Mouse (Mus musculus): ENCODE results near the gene Psen1.

- no peak for TF ChIP-seq CTCF (IDR thresholded peaks at IDR 0.05; ENCODE audit: borderline replicate concordance, insufficient read depth, low read length)
- TF ChIP-seq POLR2A (IDR thresholded peaks at IDR 0.05; ENCODE audit: low read depth, low read length), result no peak
Measured at GRCm38 (mm10) chr12:83694011-83694410, 6.1 kb downstream of the Psen1 start.
